Mouse (Mus musculus) ES-Bruce4 (cell line): ENCODE data around the gene Numbl. TPM values are rescaled to one million over a fixed set of nuclear protein-coding genes. Genes with fewer than 3 reads are reported as not detected.

Experiments
- H3K27ac ChIP-seq: 2 replicates; pipeline ENCODE4 v1.5.1; 2012; ENCODE audit warnings: low read length, inconsistent platforms; ENCODE audit not compliant: insufficient read depth
- H3K27me3 ChIP-seq: 2 replicates; pipeline ENCODE4 v1.6.1; 2012; ENCODE audit warnings: mild to moderate bottlenecking, low read length, inconsistent platforms; ENCODE audit not compliant: control insufficient read depth, poor library complexity, insufficient read depth, severe bottlenecking
- H3K36me3 ChIP-seq: 2 replicates; pipeline ENCODE4 v1.6.1; 2012; ENCODE audit warnings: inconsistent platforms, mild to moderate bottlenecking, low read length, moderate library complexity; ENCODE audit not compliant: control insufficient read depth, poor library complexity, insufficient read depth, severe bottlenecking
- H3K4me1 ChIP-seq: one replicate; pipeline ENCODE4 v1.8.1; 2011; ENCODE audit warnings: low read length; ENCODE audit not compliant: control insufficient read depth, insufficient read depth
- H3K4me3 ChIP-seq: 2 replicates; pipeline ENCODE4 v1.5.1; 2011; ENCODE audit warnings: low read depth, mild to moderate bottlenecking, low read length
- H3K9ac ChIP-seq: 2 replicates; pipeline ENCODE4 v1.6.1; 2012; ENCODE audit warnings: low read depth, mild to moderate bottlenecking, inconsistent platforms; ENCODE audit not compliant: poor library complexity, severe bottlenecking
- H3K9me3 ChIP-seq: replicated peaks from 2 replicates; pipeline ENCODE4 v1.6.1; 2012; ENCODE audit warnings: mild to moderate bottlenecking, low read length, inconsistent platforms; ENCODE audit not compliant: control insufficient read depth, poor library complexity, insufficient read depth, severe bottlenecking
- CTCF ChIP-seq: IDR thresholded peaks from one replicate; pipeline ENCODE4 v1.8.1; 2011; ENCODE audit warnings: low read depth, low read length
- EP300 ChIP-seq: IDR thresholded peaks from 2 replicates; pipeline ENCODE4 v1.6.1; 2011; ENCODE audit warnings: low read depth, low read length; ENCODE audit not compliant: insufficient read depth
- POLR2A ChIP-seq: IDR thresholded peaks from one replicate; pipeline ENCODE4 v1.8.1; 2011; ENCODE audit warnings: low read length; ENCODE audit not compliant: insufficient read depth
- polyA plus RNA-seq: library from polyadenylated mRNA; stranded (reverse); fragments of >200 nt; gene quantifications from 2 replicates; pipeline ENCODE4 v1.2.4, GENCODE M21; 2011; ENCODE audit warnings: low read depth; ENCODE audit not compliant: missing spikeins, insufficient read depth, insufficient read length

The Numbl gene
- polyA plus RNA-seq, 1 experiment, result 32.9 TPM

GRCm38 (mm10) chr7:27300351-27300750 lies 42.1 kb downstream of the Numbl start:
- Histone ChIP-seq H3K4me1 (no peaks in the 10 kb centered on the region), H3K36me3 (no peaks in the 10 kb centered on the region), H3K9ac (no peak overlapping the region), H3K27me3 (no peaks in the 10 kb centered on the region), H3K27ac (no peak overlapping the region), H3K4me3 (no peak overlapping the region), H3K9me3 (no peaks in the 10 kb centered on the region)
- TF ChIP-seq CTCF, result no peak
- TF ChIP-seq EP300, result no peak
- TF ChIP-seq POLR2A, result no peak

- Histone ChIP-seq H3K9ac (no peak overlapping the region), H3K27me3 (no peaks in the 10 kb centered on the region), H3K27ac (no peak overlapping the region), H3K9me3 (no peaks in the 10 kb centered on the region), H3K4me3 (no peak overlapping the region), H3K4me1 (no peaks in the 10 kb centered on the region), H3K36me3 (no peaks in the 10 kb centered on the region)
- TF ChIP-seq POLR2A (no peak), CTCF (no peak), EP300 (no peak)
Observed at GRCm38 (mm10) chr7:27300801-27301200, 42.6 kb downstream of the Numbl start.

- Histone ChIP-seq H3K27me3 (no peaks in the 10 kb centered on the region), H3K9me3 (no peaks in the 10 kb centered on the region), H3K4me3 (no peak overlapping the region), H3K9ac (no peak overlapping the region), H3K36me3 (no peaks in the 10 kb centered on the region), H3K4me1 (no peaks in the 10 kb centered on the region), H3K27ac (peak overlapping the region; percentile 11)
- TF ChIP-seq EP300 (0 out of 2 replicates have a peak, but pooled peaks have one; percentile 30), POLR2A (no peak), CTCF (peak; percentile 99)
Observed at GRCm38 (mm10) chr7:27302172-27302571, 43.9 kb downstream of the Numbl start.

- H3K27ac ChIP-seq, result peak overlapping the region; percentile 17
- no peaks in the 10 kb centered on the region for H3K4me1 ChIP-seq
- 0 out of 2 replicates have a peak, but pooled peaks cover 2% of the 10 kb centered on the region for H3K36me3 ChIP-seq
- no peak overlapping the region for H3K9ac ChIP-seq
- no peaks in the 10 kb centered on the region for H3K27me3 ChIP-seq
- TF ChIP-seq CTCF (no peak), POLR2A (no peak), EP300 (no peak)
- H3K9me3 ChIP-seq, result no peaks in the 10 kb centered on the region
- no peak overlapping the region for H3K4me3 ChIP-seq
Observed at GRCm38 (mm10) chr7:27305091-27305730, 47.0 kb downstream of the Numbl start.

- Histone ChIP-seq H3K27me3 (no peaks in the 10 kb centered on the region), H3K4me1 (no peaks in the 10 kb centered on the region), H3K9me3 (no peaks in the 10 kb centered on the region), H3K36me3 (0 out of 2 replicates have a peak, but pooled peaks cover 2% of the 10 kb centered on the region), H3K4me3 (0 out of 2 replicates have a peak overlapping the region, but pooled peaks have one; percentile 2), H3K9ac (peak overlapping the region; percentile 5; the same call in 1 of the 2 replicates), H3K27ac (peak overlapping the region; percentile 45)
- TF ChIP-seq POLR2A (no peak), EP300 (peak; percentile 52; the same call in 1 of the 2 replicates), CTCF (peak; percentile 98)
Observed at GRCm38 (mm10) chr7:27306161-27307160, 48.2 kb downstream of the Numbl start.
